Mouse (Mus musculus): ENCODE measurements around the gene Spint4.

DNA sequence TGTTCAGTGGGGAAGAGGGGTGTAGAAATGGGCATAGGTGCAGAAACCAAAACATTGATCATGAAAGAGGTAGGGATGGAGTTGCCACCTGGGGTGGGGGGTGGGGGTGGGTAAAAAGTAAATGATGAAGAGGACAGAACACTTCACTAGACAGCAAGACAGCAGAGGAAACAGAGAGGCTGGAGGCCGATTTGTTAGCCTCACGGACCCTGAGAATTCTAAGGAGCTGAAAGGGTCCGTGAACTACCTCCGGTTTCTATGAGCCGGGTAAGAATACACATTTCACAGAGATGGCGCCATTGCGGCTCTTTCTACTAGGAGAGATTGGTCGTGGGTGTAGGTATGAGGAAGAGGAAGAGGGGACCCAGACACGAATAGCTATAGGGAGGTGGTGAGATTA, 41.8 kb upstream of the Spint4 start, which contains the start of gene Wfdc9:
- no peak for TF ChIP-seq CTCF (IDR thresholded peaks at IDR 0.05; ENCODE audit: borderline replicate concordance, extremely low read depth, insufficient read depth, insufficient read length)
- no peak for TF ChIP-seq POLR2A (IDR thresholded peaks at IDR 0.05; ENCODE audit: borderline replicate concordance, extremely low read depth, insufficient read depth, insufficient read length, poor library complexity, severe bottlenecking)
